Mouse (Mus musculus) granulocyte monocyte progenitor cell, adult 5-6 weeks (primary cell): Measurements from ENCODE around the gene Kdm1b. TPM values are rescaled to one million over a fixed set of nuclear protein-coding genes. Genes with fewer than 3 reads are reported as not detected.

Source experiments
- ATAC-seq: replicated peaks from 2 replicates; pipeline ENCODE4 v1.8.0; 2016; ENCODE audit warnings: mild to moderate bottlenecking, moderate TSS enrichment, inconsistent platforms; ENCODE audit not compliant: poor library complexity, severe bottlenecking
- total RNA-seq, 2 experiments: library from RNA; stranded (forward) in 1 of 2; stranded (reverse) in 1 of 2; fragments of 200-712, 200-1000 nt in 1 of 2; fragments of >200 nt in 1 of 2; fragmentation: Nextera tagmentation in 1 of 2; gene quantifications; 2 replicates each; pipeline ENCODE4 v1.2.3; 2014 to 2017

Gene Kdm1b
- total RNA-seq, 2 experiments from 2014 or later = 7.3 to 11.4 TPM

DNA sequence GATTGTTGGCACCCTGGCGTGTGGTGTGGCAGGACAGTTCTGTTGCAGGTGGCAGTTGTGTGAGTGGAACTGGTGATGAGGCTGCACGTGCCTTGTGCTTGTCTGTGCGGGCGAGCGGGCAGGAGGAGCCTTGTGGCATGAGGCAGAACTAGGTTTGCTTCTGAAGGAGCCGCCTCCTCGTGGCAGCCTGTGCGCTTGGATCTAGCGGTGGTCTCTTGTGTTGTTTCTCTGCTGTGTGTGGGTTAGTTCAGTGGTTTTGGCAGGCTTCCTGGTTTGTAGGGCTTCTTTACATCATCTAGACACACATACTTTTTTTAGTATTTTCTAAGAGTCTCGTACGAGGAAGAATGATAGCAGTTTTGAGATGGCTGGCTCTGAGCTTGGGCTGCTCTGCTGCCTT is 12.8 kb downstream of the Kdm1b start:
- ATAC-seq = peak; percentile 53

DNA sequence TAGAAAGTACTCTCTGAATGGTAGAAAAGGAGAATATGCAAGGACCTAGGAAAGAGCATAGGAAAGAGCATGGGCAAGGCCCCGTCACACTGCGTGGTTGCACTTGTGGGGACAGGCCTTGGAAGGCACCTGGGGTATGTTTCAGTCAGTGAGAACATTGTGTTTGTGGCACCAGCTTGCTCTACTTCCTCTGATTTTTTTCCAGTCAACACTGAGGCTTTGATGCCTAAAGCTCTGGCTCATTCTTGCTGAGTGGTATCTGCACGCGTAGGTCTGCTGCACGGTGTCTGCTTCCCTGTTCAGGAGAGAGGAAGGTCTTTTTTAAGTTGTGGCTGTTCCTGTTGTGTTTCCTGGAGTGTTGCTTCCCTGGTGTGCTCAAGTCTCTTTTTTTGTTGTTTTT is 13.5 kb downstream of the Kdm1b start:
- 0 out of 2 replicates have a peak, but pooled peaks have one; percentile 17 for ATAC-seq

GRCm38 (mm10) chr13:47062756-47063155 is 19.5 kb downstream of the Kdm1b start:
- ATAC-seq = no peak

- ATAC-seq = no peak
Observed at GRCm38 (mm10) chr13:47063985-47064760, 20.9 kb downstream of the Kdm1b start.

- no peak for ATAC-seq
Observed at GRCm38 (mm10) chr13:47066516-47066915, 23.2 kb downstream of the Kdm1b start.

GRCm38 (mm10) chr13:47067001-47067400 is 23.7 kb downstream of the Kdm1b start:
- no peak for ATAC-seq

DNA sequence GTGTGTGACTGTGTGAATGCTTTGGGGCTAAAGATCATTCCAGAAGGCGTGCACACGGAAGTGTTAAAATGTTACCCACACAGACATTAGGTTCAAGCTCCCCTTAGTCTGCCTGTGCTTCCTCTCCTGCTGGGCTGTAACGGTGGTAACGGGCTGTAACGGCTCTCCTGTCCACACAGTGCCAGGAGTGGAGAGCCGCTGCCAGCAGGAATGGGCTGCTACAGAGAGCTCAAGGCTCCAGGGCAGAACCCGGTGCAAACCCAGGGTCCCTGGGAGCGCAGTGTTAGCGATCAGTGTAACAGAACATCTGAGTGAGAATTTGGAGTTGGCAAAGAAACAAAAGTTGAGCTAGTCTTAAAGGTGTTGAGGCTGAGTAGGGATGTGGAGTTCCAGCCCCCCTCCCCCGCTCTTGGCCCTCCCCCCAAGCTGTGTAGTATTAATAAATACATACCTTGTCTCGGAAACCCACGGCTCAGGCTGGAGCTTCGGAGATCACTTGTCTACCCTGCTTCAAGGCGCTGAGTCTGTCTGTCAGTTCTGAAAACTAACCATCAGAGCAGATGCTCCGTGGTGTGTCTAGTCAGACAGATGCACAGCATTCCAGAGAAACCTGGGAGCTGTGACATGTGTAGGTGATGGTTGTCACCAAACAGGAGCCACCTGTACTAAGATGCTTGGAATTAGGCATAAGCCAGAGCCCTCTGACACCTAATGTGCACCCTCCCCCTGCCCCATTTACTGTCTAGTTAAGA is 27.2 kb downstream of the Kdm1b start:
- no peak for ATAC-seq

DNA sequence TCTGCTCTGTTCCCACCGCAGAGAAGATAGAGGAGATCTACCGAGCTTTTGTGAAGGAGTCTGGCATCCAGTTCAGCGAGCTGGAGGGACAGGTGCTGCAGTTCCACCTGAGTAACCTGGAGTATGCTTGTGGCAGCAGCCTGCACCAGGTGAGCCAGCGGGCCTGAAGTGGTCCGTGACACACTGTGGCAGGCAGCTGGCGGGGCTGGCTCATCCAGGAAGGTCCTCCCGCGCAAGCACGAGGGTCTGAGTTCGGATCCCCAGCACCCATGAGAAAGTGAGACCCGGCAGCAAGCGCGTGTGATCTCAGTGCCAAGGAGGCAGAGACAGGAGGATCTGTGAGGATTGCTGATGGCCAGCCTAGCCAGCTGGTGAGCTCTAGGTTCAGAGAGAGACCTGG is 28.6 kb downstream of the Kdm1b start:
- ATAC-seq = no peak

DNA sequence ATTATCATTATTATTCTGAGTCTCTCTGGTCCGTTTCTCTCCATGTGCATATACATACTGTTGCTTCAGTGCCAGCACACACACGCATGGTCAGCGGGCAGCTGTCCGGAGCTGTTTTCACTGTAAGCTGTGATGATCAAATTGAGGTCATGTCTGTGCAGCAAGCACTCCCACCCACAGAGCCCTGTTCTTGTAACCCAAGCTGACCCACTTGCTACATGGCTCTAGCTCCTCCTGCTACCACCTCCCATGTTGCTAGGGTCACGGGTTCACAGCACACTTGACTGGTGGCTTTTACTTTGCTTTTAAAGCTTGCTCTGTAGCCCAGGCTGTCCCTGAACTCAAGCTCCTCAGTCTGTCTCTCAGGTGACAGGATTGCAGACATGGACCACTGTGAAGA is 29.2 kb downstream of the Kdm1b start:
- no peak for ATAC-seq

- ATAC-seq = no peak
Observed at GRCm38 (mm10) chr13:47076156-47076555, 32.9 kb downstream of the Kdm1b start.

DNA sequence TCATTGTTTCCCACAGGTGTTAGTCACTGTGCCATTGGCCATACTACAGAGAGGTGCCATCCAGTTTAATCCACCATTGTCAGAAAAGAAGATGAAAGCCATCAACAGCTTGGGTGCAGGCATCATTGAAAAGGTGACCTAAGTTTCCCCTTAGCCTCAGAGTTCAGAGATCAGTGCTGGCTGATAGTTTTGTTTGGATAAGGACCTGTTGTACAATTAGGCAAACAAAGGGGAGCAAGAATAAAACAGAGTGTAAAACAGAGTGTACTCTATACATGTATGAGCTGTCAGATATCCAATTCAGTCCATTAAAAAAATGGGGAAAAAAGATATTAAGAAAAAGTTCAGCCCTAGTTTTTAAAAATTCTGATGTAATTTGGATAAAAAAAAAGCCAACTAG is 34.1 kb downstream of the Kdm1b start:
- ATAC-seq = no peak

DNA sequence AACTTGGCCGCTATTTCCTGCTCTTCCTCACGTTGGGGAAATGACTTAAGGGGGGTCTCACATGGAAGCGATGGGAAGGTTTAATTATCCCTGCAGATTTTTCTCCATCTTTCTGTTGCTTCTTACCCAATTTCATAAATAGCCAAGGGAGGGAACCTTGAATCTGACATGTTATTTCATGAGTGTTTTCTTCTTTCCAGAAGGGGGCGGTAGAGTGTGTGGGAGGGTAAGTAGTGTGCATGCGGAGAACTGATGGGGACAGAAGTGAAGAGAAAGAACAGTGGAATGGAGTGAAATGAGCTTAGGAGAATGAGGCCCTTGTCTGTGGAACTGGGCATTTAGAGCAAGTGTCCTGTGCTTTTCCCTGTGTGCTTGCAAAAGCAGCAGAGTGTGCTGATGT is 35.5 kb downstream of the Kdm1b start:
- no peak for ATAC-seq

DNA sequence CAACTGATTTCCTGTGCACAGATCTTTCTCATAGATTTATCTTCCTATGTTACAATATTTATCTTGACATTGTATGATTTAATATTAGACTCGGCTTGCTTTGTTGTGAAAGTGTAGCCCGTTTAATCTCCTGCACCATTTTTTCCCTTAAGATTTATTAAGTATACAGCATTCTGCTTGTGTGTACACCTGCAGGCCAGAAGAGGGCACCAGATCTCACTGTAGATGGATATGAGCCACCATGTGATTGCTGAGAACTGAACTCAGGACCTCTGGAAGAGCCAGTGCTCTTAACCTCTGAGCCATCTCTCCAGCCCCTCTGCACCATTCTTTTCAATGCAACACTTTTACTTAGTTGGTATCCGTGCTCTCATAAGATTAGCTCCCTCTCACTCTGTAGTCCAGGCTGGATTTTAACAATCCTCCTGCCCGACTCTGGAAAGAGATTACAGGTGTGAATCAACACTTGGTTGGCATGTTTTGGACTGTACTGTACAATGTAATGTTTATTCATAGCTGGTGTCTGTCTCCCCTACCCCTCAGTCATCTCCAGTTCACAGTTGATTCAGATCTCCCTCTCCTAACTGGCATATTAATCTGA is 37.7 kb downstream of the Kdm1b start:
- no peak for ATAC-seq

- no peak for ATAC-seq
Observed at GRCm38 (mm10) chr13:47088433-47088832, 45.1 kb downstream of the Kdm1b start.

DNA sequence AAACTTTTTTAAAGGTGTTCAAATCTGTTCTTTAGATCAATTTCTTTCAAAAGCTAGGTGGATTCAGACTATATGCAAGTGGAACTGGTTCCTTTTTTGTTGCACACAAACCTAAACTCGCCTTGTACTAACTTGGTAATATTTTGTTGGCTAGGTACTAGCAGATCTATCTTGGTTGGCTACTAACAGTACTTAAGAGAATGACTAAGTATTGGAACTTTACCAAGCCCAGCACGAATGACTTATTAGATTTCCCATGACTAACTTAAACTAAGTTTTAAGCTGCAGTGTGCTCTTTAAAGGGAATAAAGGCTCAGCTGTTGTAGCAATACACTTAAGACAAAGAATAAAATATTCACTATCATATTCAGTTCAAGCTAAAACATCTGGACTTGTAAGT is 46.0 kb downstream of the Kdm1b start:
- ATAC-seq = no peak

- ATAC-seq = no peak
Observed at GRCm38 (mm10) chr13:47093791-47094190, 50.5 kb downstream of the Kdm1b start.

DNA sequence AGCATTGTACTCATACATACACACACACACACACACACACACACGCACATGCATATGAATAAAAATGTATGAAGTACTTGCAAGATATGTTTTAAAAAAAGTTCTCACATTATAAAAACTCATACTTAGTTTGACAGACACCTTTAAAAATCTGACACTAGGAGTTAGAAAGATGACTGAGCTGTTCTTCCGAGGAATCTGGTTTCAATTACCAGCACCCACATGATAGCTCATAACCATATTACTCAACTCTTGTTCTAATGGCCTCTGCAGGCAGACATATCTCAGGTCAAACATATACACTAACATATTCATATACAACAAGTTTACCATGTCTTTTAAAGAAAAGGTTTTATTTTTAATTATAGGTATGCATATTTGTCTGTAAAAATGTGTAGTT is 53.3 kb downstream of the Kdm1b start:
- no peak for ATAC-seq

DNA sequence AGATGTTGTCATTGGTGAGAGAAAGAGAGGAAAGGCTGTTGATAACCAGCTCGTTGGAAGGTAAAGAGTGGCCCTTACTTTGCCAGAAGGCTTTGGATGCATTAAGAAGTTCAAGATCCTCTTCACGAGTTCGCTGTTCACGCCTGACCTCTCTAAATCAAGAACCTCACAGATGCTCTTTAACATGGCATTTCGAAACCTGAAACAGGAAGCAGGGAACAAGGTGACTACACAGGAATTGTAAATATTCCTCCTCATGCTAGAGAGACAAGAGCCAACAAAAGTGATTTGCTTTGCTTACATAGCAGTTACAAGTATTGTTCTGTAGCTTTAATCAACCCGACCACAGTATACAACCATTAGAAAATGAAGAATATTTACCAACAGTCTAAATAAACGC is 56.0 kb downstream of the Kdm1b start:
- peak; percentile 55; the same call in 1 of the 2 replicates for ATAC-seq

- ATAC-seq = no peak
Observed at GRCm38 (mm10) chr13:47100587-47100986, 57.3 kb downstream of the Kdm1b start.

- ATAC-seq = no peak
Observed at GRCm38 (mm10) chr13:47104146-47104545, 60.8 kb downstream of the Kdm1b start.

DNA sequence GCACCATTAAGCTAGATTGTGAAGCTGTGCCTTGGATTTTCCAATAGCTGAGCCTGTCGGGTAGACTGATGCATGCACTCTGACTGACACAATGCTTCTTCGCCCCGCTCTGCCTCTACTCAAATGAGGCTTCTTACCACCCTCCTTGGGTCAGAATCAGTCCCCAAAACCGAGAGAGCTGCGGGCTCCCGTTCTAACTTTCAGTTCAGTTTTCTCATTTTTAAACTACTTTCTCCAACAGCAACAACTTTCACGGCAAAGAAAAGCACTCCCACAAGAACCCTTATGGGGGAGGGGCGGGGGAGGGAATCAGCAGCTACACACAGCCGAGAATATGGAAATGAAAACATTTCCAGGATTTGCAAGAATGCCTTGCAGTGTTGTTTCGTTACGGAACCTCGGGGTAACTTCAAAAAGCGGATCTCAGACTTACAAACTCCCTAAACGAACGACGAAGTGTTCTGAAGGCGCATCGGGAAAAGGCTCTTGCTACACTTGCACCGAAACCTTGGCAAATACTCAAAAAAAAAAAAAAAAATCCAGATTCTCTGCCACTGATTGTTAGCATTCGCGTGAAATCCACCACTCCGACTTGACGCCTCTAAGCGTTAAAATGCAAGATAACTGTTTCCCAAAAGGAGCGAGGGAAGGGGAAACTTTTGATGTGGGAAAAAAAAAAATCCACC is 61.7 kb downstream of the Kdm1b start:
- ATAC-seq = peak; percentile 52
